Mouse (Mus musculus) retina, postnatal 7 days (tissue): ENCODE measurements around the gene Omg.

Source experiments
- DNase-seq: peaks from one replicate; pipeline ENCODE4 v3.0.0-alpha.2; 2012; ENCODE audit warnings: low read depth, low spot score

Omg gene

DNA sequence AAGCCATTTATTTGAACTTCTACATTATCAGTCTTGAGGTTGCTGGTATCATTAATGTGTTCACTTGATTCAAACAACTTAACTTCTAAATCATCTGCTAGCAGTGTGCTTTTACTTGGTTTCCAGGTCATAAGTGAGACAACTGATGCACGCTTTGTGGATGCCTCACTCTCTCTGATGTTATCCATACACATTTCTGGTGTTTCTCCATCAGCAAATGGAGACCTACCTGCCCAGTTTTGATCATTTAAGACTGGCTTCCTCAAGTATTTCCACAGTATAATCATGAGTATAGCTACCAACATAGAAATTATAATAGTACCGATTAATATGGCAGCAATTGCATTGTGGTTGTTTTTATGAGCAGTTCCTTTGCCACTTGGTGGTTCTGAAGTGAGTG lies 11.9 kb upstream of the Omg start:
- no peak for DNase-seq

DNA sequence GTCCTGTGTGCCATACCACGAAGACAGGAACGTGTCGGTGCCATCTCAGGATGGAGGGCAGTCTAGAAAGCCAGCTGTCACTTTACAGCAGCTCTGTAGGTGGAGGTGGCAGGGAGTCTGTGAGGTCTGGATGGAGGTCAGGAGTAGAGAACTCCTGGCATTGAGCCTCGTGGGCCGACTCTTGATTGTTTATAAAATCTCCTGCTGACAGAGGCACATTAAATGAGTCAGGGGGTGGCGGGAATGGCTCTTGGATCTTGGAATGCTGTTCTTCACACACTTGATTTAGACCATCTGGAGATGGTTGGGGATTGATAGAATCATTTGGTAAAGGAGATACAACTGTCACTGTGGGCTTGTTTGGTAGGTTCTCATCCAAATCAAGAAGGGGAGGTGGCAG lies 11.4 kb upstream of the Omg start:
- no peak for DNase-seq

DNA sequence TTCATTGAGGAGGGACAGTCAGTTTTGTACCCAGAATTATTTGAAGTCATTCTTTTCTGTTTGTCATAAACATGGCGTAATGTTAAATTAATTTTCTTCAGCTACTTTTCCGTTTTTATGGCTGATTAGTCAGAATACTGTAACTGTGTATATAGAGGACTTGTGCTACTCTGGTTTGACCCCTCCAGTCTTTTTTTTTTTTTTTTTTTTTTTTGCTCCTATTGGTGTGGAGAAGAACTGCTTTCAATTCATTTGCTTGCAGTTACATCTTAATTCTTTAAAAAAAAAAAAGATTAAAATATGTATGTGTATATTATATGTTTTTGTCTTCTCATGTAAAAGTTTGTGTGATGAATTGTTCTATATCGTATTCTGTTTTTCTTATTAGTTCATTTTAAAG lies 8.1 kb upstream of the Omg start:
- DNase-seq: no peak

DNA sequence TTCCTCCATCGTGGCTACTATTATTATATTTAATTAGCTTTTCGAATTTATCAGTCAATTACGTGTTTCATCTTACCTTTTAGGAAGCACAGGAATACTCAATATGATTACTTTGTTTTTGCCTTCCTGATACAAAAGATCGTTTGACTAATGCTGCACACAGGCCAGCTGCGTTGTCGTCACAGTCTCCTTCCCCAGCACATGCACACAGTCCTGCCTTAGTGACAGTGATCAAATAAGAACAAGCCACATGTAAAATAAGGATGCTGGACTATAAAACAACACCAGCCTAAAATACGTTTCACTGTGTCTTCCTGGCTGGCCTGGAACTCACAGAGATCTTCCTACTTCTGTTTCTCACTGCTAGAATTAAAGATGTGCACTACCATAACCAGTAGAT lies 622 bp upstream of the Omg start:
- no peak for DNase-seq

DNA sequence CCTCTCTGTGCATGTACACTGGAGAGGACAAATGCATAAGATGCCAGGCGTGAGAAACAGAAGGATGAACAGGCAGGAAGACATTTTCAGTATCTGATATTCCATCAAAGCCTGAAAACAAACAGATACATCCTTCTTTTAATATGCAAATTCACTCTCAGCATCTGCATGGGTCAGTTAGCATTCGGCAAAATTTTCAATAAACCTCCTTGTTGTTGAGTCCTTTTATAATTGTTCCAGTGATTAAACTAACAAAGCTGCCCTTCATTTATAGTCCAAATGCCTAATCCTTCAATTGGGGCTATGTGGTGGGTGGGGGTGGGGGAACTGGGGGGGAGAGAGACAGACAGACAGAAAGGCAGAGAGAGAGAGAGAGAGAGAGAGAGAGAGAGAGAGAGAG lies 967 bp downstream of the Omg start:
- peak; percentile 9 for DNase-seq

DNA sequence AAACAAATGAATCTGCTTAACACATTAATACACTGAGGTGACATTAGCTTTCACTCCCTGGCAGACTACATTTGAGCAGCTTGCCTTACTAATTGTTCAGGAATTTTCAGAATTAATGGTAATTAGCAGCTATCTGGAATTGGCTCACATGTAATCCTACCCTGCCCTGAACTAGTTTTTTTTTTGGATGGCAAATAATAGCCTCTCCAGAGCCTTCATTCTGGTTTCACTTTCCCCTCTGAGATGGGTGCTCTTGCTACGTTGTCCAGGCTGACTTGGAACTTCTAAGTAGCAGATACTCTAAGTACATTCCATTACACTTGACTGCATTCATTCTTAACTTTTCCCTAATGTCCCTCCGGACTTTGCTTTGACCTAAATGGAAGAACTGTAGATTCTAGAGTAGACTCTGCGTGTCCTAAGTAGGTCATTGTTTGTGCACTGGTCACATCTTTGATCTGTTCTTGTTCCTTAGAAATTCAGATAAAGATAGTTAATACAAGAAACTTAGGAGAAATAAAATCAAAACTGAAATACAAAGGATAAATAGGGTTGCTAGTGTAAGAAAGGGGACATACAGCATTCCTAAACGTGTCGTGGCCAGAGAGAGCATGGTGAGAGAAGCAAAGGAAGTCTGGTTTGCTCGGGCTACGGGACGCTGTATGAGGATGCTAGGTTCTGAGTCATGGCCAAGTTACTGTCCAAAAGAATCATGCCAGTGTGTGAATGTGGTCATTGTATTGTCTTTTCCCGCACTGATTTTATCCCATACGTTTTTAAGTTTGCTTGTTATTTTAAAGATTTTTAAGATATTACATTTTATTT lies 8.7 kb downstream of the Omg start:
- DNase-seq: no peak

DNA sequence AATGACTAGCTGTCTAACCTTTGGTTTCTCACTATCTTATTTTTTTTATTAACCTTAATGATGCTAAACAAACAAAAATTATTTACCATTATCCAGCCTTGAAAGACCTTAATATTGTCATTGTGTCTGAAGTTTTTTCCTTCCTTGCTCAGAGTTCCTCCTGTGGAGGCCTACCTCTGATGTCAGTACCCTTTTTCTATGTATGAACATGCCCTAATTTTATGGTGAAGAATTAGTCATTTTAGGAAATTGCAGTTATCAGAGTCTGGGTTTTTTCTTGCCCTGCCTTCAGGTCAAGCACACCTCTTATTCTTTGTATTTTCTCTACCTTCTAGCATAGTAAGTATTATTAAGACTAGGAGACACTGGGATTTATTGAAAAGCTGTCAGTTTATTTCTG lies 19.2 kb downstream of the Omg start:
- DNase-seq: no peak

DNA sequence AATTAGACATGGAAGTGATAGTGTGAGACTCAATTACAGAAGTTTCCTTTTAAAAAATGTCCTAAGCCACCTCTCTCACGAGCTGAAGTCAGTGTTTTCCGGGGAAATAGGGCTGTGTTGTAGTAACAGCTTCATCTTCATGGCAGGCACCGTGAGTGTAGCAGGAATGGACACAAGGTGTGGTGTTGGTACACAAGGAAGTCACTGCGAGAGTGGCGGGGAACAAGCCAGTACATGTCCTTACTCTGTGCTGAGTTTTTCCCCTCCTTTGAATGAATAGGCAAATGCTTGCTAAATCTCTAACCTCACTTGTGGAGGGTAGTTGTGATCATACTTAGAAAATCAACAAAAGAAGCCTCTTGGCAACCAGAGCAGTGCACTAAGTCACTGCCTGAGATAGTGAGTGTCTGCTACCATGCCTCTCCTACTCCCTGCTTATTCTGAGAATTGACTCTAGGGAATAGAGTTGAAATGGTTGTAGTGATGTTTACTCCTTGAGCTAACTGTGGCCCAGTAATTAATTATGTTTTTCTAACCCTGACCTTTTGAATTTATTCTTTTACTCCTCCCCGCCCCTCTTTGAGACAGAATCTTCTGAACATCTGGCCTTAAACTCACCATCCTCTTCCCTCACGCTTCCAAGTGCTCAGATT lies 19.9 kb downstream of the Omg start:
- no peak for DNase-seq

DNA sequence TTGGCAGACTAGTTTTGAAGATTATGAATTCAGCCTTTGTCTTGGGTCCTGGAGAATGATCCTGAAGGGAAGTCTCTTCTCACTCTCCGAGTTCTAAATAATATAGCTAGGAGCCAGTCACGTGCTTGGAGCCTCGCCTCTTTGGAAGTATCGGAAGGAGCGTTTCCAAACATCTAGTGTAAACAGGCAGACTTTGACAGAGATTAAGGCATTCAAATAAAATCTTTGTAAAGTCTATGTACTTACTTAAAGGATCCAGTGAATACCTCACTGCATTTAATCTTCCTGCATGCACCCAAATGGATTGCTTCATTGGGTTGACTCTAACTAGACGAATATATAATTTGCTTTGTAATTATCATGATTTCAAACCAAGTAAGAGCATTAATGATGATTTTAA lies 20.5 kb downstream of the Omg start:
- no peak for DNase-seq

DNA sequence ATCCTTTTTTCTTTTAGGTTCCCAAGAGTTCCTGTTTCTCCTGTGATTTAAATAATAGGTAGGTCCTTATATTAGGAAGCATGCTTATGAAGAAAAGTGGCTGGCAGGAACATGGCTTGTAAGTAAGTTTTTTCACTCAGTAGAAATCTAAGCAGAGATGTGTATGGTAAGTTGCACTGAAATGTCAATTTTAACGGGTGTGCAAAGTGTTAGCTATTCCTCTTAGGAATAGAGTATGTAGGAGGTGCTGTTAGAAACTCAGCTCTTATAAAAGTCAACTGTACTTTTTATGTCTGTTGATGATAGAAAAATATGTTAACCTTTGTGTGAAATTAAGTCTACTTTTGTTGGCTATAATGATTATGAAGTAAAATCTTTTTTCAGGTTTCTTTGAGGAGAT lies 35.8 kb downstream of the Omg start:
- no peak for DNase-seq

DNA sequence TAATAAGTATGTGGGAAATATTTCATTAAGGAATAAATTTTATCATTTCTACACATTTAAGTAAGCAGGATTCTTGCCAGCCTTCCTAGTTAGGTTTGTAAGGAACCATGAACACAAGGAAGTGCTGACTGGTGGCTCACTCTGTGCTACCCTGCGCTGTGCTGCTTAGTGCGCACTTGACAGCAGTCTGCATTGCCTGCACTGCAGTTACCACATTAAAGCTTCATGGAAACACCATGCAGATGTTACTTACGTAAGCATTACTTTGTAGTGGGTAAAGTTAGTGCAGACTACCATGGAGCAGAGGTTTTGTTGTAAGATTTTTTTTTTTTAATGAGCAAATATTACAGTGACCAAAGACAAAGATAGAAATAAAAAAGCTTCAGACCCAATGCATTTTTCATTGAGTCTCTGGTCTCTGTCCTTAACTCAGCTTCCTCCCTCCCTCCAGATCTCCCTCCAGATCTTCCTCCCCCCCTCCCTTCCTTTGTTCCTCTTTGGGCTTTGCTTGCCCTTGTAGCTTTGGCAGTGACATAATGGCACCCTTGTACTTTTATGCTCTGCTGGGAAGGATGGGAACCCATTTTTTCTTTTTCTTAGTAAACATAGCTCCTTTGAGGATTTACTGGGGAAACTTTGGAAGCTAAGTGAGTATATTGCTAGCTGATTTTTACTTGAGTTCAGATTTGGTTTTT lies 43.0 kb downstream of the Omg start:
- no peak for DNase-seq

DNA sequence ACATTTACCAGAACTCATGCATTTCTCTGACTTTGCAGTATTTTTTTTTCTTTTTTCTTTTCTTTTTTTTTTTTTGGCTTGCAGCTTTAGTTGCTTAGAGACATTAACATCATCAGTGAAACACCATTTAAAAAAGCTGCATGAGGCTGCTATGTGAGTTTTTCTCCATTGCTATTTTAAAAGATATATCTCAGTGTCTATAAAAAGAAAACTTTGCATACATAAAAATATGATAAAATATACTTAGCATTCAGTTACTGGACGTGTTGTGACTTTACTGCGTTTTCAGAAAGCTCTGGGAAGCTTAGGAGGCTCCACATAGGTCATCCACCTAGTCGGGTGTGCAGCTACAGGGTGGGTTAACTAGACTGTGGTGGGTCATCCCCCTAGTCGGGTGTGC lies 44.0 kb downstream of the Omg start:
- DNase-seq: no peak

DNA sequence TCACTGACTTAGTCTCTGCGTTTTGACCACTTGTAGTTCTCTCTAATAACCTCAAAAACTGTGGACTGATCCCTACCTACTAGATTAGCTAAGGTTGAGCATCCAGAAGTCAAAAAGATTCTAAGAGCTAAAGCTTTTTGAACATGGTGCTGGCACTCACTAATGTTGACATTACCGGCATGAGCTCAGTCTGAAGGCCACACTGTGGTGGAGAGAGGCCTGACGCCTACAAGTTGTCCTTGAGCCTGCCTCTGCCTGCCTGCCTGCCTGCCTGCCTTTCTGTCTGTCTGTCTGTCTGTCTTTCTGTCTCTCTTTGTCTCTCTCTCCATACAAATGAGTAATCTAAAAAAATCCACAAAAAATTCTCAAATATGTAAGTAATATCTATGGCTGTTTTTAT lies 46.0 kb downstream of the Omg start:
- DNase-seq: no peak

DNA sequence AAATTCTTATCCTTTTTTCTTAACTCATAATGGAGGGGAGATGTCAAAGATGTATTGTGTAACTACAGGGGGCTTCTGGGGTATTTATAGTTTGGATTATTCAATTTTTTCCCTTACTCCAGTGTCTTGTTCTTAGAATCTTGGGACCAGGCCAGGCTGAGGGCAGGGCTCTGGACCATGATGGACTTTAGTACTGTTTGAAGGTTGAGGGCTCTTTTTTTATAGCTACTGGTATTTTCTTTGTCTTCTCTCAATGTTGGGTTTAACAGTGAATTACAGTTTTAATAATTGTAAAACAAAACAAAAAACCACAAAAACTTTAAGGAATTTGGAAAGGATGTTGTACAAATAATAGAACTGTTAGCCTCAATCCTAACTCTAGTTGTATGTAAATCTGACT lies 50.9 kb downstream of the Omg start:
- no peak for DNase-seq
